Mouse (Mus musculus): ENCODE results near the gene Galns. TPM values are rescaled to one million over a fixed set of nuclear protein-coding genes. Genes with fewer than 3 reads are reported as not detected.

The Galns gene
- polyA plus RNA-seq, 1 experiment from 2014 or later: 6.9 TPM

GRCm38 (mm10) chr8:122564363-122565352 is 46.6 kb downstream of the Galns start:
- no peaks in the 10 kb centered on the region for H3K9me3 ChIP-seq (ENCODE audit: low read length)
- H3K4me2 ChIP-seq (ENCODE audit: low read depth, low read length): peak overlapping the region; percentile 27; the same call in 1 of the 2 replicates
- H3K4me1 ChIP-seq (ENCODE audit: insufficient read depth): peaks cover 28% of the 10 kb centered on the region
- H3K36me3 ChIP-seq (replicated peaks; ENCODE audit: insufficient read depth, low read length): peaks cover 3% of the 10 kb centered on the region
- no peaks in the 10 kb centered on the region for H3K27me3 ChIP-seq (ENCODE audit: insufficient read depth, low read length)
- peak overlapping the region; percentile 71 for H3K27ac ChIP-seq (ENCODE audit: low read depth)
- ATAC-seq (no peak), DNase-seq (peak; percentile 14)
- H3K4me3 ChIP-seq (ENCODE audit: low read depth, low read length): no peak overlapping the region
- no peak for TF ChIP-seq EP300 (IDR thresholded peaks at IDR 0.05; ENCODE audit: low read depth)
- TF ChIP-seq CTCF (IDR thresholded peaks at IDR 0.05; ENCODE audit: low read depth): no peak
- no peak overlapping the region for H3K9ac ChIP-seq (replicated peaks)
- 69% methylated on average over 25 of the region's 25 CpGs for WGBS (ENCODE audit: insufficient replicate concordance)

- no peaks in the 10 kb centered on the region for H3K36me3 ChIP-seq (replicated peaks; ENCODE audit: insufficient read depth, low read length)
- ATAC-seq (peak; percentile 19; the same call in 1 of the 2 replicates), DNase-seq (no peak)
- no peaks in the 10 kb centered on the region for H3K9me3 ChIP-seq (ENCODE audit: low read length)
- peaks cover 25% of the 10 kb centered on the region for H3K4me1 ChIP-seq (ENCODE audit: insufficient read depth)
- WGBS (ENCODE audit: insufficient replicate concordance): 37% methylated on average over 5 of the region's 5 CpGs
- TF ChIP-seq EP300 (IDR thresholded peaks at IDR 0.05; ENCODE audit: low read depth): no peak
- no peak for TF ChIP-seq CTCF (IDR thresholded peaks at IDR 0.05; ENCODE audit: low read depth)
- H3K27me3 ChIP-seq (ENCODE audit: insufficient read depth, low read length): no peaks in the 10 kb centered on the region
- H3K4me3 ChIP-seq (ENCODE audit: low read depth, low read length): no peak overlapping the region
- peak overlapping the region; percentile 39; the same call in 1 of the 2 replicates for H3K27ac ChIP-seq (ENCODE audit: low read depth)
- H3K4me2 ChIP-seq (ENCODE audit: low read depth, low read length): no peak overlapping the region
- no peak overlapping the region for H3K9ac ChIP-seq (replicated peaks)
Observed at GRCm38 (mm10) chr8:122561199-122561598, 50.1 kb downstream of the Galns start.

GRCm38 (mm10) chr8:122558671-122559349 is 52.5 kb downstream of the Galns start:
- no peak overlapping the region for H3K9ac ChIP-seq (replicated peaks)
- WGBS (ENCODE audit: insufficient replicate concordance): 36% methylated on average over 12 of the region's 12 CpGs
- peak; percentile 34 for DNase-seq
- no peaks in the 10 kb centered on the region for H3K9me3 ChIP-seq (ENCODE audit: low read length)
- no peak for ATAC-seq
- no peaks in the 10 kb centered on the region for H3K27me3 ChIP-seq (ENCODE audit: insufficient read depth, low read length)
- no peak overlapping the region for H3K4me2 ChIP-seq (ENCODE audit: low read depth, low read length)
- no peaks in the 10 kb centered on the region for H3K36me3 ChIP-seq (replicated peaks; ENCODE audit: insufficient read depth, low read length)
- TF ChIP-seq CTCF (IDR thresholded peaks at IDR 0.05; ENCODE audit: low read depth): peak; percentile 48
- no peak for TF ChIP-seq EP300 (IDR thresholded peaks at IDR 0.05; ENCODE audit: low read depth)
- H3K4me3 ChIP-seq (ENCODE audit: low read depth, low read length): no peak overlapping the region
- H3K27ac ChIP-seq (ENCODE audit: low read depth): no peak overlapping the region; the same call in 1 of the 2 replicates
- peaks cover 24% of the 10 kb centered on the region for H3K4me1 ChIP-seq (ENCODE audit: insufficient read depth)

- Histone ChIP-seq H3K27ac (ENCODE audit: low read depth) (peak overlapping the region; percentile 78), H3K36me3 (replicated peaks; ENCODE audit: insufficient read depth, low read length) (no peaks in the 10 kb centered on the region), H3K4me1 (ENCODE audit: insufficient read depth) (peaks cover 24% of the 10 kb centered on the region), H3K27me3 (ENCODE audit: insufficient read depth, low read length) (no peaks in the 10 kb centered on the region), H3K4me2 (ENCODE audit: low read depth, low read length) (peak overlapping the region; percentile 62), H3K9me3 (ENCODE audit: low read length) (no peaks in the 10 kb centered on the region), H3K9ac (replicated peaks) (0 out of 2 replicates have a peak overlapping the region, but pooled peaks have one; percentile 4), H3K4me3 (ENCODE audit: low read depth, low read length) (no peak overlapping the region)
- DNase-seq (no peak), ATAC-seq (peak; percentile 18; the same call in 1 of the 2 replicates)
- 28% methylated on average over 10 of the region's 10 CpGs for WGBS (ENCODE audit: insufficient replicate concordance)
- no peak for TF ChIP-seq CTCF (IDR thresholded peaks at IDR 0.05; ENCODE audit: low read depth)
- no peak for TF ChIP-seq EP300 (IDR thresholded peaks at IDR 0.05; ENCODE audit: low read depth)
Observed at GRCm38 (mm10) chr8:122557248-122558038, 53.8 kb downstream of the Galns start.

GRCm38 (mm10) chr8:122556030-122557009 is 54.9 kb downstream of the Galns start:
- DNase-seq (peak; percentile 70), ATAC-seq (peak; percentile 70)
- H3K27ac ChIP-seq (ENCODE audit: low read depth): peak overlapping the region; percentile 78
- H3K4me3 ChIP-seq (ENCODE audit: low read depth, low read length): peak overlapping the region; percentile 9; the same call in 1 of the 2 replicates
- no peaks in the 10 kb centered on the region for H3K27me3 ChIP-seq (ENCODE audit: insufficient read depth, low read length)
- H3K36me3 ChIP-seq (replicated peaks; ENCODE audit: insufficient read depth, low read length): no peaks in the 10 kb centered on the region
- H3K4me2 ChIP-seq (ENCODE audit: low read depth, low read length): peak overlapping the region; percentile 62
- WGBS (ENCODE audit: insufficient replicate concordance): 27% methylated on average over 12 of the region's 12 CpGs
- no peak for TF ChIP-seq CTCF (IDR thresholded peaks at IDR 0.05; ENCODE audit: low read depth)
- TF ChIP-seq EP300 (IDR thresholded peaks at IDR 0.05; ENCODE audit: low read depth): no peak
- H3K4me1 ChIP-seq (ENCODE audit: insufficient read depth): peaks cover 24% of the 10 kb centered on the region
- no peaks in the 10 kb centered on the region for H3K9me3 ChIP-seq (ENCODE audit: low read length)
- peak overlapping the region; percentile 63 for H3K9ac ChIP-seq (replicated peaks)

Data from liver, postnatal 0 days (tissue).